Mouse (Mus musculus) liver (tissue): ENCODE measurements around the gene Wdr93.
A peak's percentile ranks its signal among the peaks of the same experiment; 100 is the strongest.

Experiments used
- DNase-seq: peaks from one replicate; pipeline ENCODE4 v3.0.0-alpha.2; 2020; ENCODE audit warnings: mixed read lengths

The Wdr93 gene

DNA sequence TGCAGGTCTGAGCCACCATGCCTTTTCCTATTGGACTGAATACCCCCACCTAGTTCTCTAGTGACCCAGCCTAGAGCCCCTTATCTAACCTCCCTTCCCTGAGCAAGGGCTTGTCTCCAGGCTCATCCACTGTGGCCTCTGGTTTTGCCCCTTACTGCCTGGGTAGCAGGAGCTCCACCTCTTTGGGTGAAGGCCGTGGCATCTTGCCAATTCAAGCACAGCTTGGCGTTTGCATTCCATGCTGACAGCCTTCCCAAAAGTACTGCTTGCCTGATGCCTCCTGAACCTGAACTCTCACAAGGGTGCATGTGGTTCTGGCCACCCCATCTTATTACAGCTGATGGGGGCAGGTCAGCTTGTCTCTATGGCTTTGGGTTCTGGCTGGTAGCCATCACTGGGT is 60.9 kb downstream of the Wdr93 start:
- DNase-seq = no peak

DNA sequence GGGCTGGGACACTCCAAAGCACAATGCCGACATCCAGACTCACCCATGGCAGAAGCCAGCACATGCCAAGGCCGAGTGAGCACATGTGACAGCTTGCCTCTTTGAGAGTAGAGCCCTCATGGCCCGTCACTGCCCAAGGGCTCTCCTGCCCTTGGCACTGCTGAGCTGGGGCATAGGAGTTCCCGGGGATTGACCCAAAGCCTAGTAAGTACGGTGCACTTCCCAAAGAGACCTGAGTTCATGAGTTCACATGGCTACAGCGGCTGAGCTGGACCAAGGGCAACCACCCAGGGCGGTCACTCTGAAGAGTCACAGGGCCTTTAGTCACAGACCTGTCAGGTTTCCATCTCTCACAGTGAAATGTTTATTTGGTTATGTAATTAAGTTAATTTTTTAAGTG is 65.6 kb downstream of the Wdr93 start:
- no peak for DNase-seq

DNA sequence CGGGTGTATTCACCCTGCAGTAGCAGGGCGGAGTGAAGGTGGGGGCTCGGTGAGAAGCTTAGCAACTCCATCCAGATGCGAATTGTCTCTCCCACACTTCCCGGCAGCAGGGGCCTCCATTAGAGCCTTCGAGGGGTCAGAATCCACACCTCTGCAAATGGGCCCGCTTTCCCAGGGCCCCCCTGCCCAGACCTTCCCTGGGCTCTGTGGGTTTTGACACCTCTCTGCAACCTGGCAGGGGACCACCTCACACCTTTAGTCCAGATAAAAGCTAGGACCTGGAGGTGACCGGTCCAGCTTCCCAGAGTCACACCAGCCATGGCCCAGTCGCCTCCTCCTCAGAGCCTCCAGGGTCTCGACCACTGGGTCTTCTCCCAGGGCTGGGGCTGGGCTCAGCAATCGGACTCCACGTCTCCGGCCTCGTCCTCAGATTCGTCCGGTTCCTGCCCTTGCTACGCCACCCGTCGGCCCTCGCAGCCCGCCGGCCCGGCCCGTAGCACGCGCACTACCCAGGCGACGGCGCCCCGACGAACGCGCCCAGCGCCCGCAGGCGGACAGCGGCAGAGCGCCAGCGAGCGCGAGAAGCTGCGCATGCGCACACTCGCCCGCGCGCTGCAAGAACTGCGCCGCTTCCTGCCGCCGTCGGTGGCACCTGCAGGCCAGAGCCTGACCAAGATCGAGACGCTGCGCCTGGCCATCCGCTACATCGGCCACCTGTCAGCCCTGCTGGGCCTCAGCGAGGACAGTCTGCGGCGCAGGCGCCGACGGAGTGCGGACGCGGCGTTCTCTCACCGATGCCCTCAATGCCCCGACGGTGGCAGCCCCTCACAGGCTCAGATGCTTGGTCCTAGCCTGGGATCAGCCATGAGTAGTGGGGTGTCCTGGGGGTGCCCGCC is 67.9 kb downstream of the Wdr93 start, which contains the start of gene Mesp2:
TSS of gene Mesp2 (plus strand) at position 117 of the 896 bp plus-strand sequence.
- DNase-seq = peak; percentile 66

DNA sequence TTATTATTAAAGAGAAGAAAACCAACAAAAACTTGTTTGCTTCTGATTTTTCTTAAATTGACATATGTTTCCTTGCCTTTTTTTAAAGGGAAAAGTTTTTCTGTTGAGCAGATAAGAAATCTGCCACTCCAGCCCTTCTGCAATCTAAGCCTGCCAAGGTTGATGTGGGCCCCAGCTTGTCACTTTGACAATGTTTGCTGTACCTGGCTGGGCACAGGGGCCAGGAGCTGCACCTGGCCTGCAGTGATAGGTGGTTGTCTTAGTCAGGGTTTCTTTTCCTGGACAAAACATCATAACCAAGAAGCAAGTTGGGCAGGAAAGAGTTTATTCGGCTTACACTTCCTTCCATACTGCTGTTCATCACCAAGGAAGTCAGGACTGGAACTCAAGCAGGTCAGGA is 70.4 kb downstream of the Wdr93 start:
- no peak for DNase-seq

DNA sequence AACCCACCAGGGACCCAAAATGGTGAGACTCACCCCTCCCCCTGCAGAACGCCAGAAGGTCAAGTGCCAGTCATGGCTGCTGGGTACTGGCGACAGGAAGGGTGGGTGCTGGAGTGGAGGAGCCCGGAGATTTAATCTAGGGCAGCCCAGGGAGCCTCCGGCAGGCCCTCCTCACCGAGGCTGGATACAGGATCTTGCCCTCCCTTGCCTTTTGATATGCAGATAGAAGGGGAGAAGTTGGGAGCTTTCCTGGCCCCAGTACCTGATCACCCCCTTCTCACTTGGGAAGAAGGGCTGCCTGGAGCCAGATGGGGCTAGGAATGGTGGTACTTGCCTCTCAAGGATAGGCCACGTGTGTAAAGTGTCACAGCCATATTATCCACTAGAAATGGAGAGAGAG is 75.4 kb downstream of the Wdr93 start:
- no peak for DNase-seq

DNA sequence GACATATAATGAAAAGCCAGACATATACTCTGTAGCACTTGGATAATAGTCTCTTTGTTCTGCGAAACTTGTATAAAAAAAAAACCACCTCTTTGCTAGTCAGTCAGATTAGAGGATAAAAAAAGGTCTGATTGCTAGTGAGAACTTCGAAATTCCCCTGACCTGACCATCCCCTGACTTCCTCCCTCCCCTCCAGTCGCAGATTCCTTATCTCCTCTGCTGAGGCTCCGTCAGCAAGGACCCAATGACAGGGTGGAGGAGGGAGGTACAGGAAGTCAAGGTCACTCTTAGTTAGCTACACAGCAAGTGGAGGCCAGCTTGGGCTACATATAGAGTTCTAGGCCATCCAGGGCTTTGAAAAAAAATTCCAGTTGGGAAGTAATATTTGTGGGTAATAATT is 76.6 kb downstream of the Wdr93 start:
- DNase-seq = no peak

DNA sequence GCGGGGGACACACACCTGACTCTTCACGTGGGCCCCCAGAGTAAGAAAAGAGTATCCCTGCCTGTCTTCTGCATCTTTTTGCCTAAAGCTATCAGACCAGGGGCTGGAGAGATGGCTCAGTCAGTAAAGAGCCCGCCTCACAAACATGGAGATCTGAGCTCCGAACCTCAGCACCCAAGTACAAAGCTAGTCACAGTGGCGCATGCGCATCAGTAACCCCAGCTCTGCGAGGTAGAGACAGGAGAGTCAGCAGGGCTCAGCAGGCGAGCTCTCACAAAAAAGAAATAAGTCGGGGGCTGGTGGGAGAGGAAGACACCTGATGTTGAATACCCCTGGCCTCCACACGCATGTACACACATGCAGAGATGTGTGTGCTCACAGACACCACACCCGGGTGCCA is 77.0 kb downstream of the Wdr93 start:
- no peak for DNase-seq

DNA sequence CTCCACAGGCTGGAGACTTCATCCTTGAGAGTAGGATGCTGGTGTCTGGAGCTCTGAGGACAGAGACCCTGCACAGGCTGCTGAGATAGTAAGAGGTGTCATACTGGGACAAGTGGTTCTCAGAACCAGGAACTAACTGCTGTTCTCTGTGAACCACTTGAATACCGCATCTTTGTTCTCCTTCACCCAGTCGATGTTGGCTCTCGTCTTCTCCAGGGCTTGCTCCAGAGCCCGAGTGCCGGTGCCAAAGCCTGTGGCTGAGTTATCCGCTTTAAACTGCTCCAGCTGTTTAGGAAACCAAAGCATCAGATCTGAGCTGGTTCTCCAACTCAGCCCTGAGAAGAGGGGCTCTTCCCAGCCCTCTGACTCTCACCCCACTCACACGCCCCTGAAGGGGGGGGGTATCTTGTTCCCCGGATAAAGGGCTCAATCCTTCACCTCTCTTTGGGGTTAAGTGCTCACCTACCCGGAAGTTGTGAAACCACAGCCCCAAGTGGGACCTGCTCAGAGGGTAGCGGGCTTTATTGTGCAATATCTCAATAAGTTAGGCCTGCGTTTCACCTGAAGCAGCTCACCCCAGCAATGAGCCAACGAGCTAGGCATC is 79.2 kb downstream of the Wdr93 start:
- no peak for DNase-seq

DNA sequence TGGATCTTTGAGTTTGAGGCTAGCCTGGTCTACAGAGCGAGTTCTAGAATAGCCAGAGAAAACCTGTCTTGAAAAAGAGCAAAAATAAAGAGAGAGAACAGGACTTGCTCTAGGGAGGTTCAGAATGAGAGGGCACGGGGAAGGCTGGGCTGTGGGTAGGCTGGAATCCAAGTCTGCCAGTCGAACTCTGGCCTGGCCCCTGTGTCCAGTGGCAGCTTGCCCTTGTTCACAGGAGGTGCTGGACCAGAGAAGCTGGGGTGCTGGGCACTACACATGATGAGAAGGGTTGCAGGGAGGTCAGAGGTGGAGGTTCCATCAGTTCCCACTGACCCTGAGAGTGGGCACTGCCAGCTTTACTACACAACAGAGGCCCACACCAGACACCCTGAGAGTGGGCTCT is 85.4 kb downstream of the Wdr93 start:
- no peak for DNase-seq

DNA sequence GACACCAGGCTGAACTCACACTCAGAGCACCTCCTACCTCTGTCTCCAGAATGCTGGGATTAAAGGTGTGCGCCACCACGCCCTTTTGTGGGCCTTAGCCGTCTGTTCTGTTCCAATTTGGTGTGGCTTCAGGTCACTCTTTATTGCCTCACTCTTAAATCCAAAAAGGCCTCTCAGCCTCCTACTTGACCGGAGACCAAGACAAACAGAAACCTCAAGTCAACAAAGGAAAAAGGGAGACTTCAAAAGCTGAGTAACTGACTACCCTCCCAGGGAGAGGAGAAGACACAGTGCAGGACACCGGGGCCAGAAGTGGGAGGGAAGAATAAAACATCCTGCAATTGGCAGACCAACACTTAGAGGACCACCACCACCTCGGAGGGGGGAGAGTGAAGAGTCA is 88.2 kb downstream of the Wdr93 start:
- no peak for DNase-seq

DNA sequence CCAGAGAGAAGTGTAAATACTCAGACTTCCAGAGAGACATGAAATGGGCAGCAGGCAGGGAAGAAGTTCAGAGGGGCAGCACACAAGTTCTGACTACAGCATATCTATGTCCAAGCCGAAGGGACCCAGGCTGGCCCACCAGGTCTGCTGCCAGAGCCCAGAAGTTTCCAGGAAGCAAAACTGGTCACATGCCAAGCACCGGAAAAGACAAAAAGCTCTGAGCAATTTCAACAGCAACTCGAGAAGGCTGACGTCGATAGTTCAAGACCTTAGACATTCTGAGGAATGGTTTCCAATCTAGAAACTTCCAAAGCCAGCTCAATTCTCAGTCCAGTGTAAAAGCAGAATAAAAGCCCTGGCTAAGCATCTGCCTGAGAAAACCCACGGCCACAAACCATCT is 88.6 kb downstream of the Wdr93 start:
- DNase-seq = no peak

DNA sequence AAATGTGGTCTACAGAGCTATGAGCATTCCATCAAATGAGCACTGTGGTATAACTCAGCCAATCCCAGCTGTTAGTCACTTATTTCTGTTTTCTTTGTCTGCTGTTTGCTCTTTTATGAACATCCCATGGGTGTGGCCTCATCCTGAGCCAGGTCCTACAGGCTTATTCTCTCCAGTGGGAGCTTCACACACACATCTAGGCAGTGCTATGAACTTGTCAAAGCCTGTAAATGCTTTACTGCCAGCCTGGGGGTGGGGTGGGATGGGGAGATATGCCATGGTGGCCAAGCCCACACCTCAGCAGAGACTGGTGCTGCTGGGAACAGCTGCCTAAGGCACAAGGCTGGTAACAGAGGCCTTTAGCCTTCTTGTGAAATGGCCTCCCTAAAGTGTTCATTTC is 90.0 kb downstream of the Wdr93 start:
- no peak for DNase-seq

DNA sequence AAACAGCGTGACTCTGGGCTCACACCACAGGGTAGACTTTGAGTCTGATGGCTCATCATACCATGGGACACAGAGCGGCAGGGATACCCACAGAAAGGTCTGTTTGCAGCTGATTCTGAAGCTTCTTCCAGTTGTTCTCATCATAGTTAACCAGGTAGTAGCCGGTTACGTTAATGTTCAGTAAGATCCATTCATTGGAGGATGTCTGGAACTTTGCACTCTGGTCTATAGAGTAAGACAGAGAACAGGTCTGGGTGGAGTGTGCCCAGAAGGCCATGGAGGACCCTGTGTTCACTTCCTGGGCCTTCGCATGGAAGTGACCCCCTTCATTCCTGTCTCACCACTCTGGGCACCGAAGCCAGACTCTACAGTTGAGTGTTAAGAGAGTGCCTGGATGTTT is 92.2 kb downstream of the Wdr93 start:
- no peak for DNase-seq
